Mouse (Mus musculus): ENCODE results near the gene St6galnac6. TPM values are rescaled to one million over a fixed set of nuclear protein-coding genes. Genes with fewer than 3 reads are reported as not detected.

St6galnac6 gene
- total and polyA plus RNA-seq, 2 experiments, result 38.0 to 90.0 TPM

GRCm38 (mm10) chr2:32597699-32598098 is 1.8 kb upstream of the St6galnac6 start:
- Histone ChIP-seq H3K36me3 (ENCODE audit: control insufficient read depth, insufficient read depth, low read length) (no peaks in the 10 kb centered on the region), H3K4me1 (ENCODE audit: control insufficient read depth, insufficient read depth, low read length) (no peaks in the 10 kb centered on the region), H3K4me3 (ENCODE audit: insufficient read depth, low read depth, low read length) (no peak overlapping the region), H3K9ac (ENCODE audit: low read depth, low read length) (no peak overlapping the region), H3K27me3 (ENCODE audit: control insufficient read depth, insufficient read depth, low read length) (no peaks in the 10 kb centered on the region), H3K79me2 (ENCODE audit: control insufficient read depth, insufficient read depth, low read length) (no peaks in the 10 kb centered on the region), H3K27ac (replicated peaks; ENCODE audit: insufficient read depth, low read depth, low read length) (no peak overlapping the region)
- WGBS, result 91% methylated on average over 5 of the region's 5 CpGs
- no peak for TF ChIP-seq CTCF (IDR thresholded peaks at IDR 0.05; ENCODE audit: low read depth, low read length)
- no peak for TF ChIP-seq POLR2A (IDR thresholded peaks at IDR 0.05; ENCODE audit: extremely low read depth, insufficient read depth, low read length)
- no peak for DNase-seq (ENCODE audit: extremely low read depth, low read depth, low spot score)

- Histone ChIP-seq H3K9ac (ENCODE audit: low read depth, low read length) (no peak overlapping the region), H3K27me3 (ENCODE audit: control insufficient read depth, insufficient read depth, low read length) (no peaks in the 10 kb centered on the region), H3K36me3 (ENCODE audit: control insufficient read depth, insufficient read depth, low read length) (no peaks in the 10 kb centered on the region), H3K4me3 (ENCODE audit: insufficient read depth, low read depth, low read length) (no peak overlapping the region), H3K79me2 (ENCODE audit: control insufficient read depth, insufficient read depth, low read length) (no peaks in the 10 kb centered on the region), H3K27ac (replicated peaks; ENCODE audit: insufficient read depth, low read depth, low read length) (no peak overlapping the region), H3K4me1 (ENCODE audit: control insufficient read depth, insufficient read depth, low read length) (no peaks in the 10 kb centered on the region)
- WGBS, result 82% methylated on average over 8 of the region's 8 CpGs
- DNase-seq (ENCODE audit: extremely low read depth, low read depth, low spot score), result no peak
- TF ChIP-seq CTCF (IDR thresholded peaks at IDR 0.05; ENCODE audit: low read depth, low read length) (no peak), POLR2A (IDR thresholded peaks at IDR 0.05; ENCODE audit: extremely low read depth, insufficient read depth, low read length) (no peak)
These were observed 1.0 kb upstream of the St6galnac6 start for GRCm38 (mm10) chr2:32598506-32598905.

- Histone ChIP-seq H3K9ac (ENCODE audit: low read depth, low read length) (no peak overlapping the region), H3K27ac (replicated peaks; ENCODE audit: insufficient read depth, low read depth, low read length) (no peak overlapping the region), H3K27me3 (ENCODE audit: control insufficient read depth, insufficient read depth, low read length) (no peaks in the 10 kb centered on the region), H3K4me1 (ENCODE audit: control insufficient read depth, insufficient read depth, low read length) (no peaks in the 10 kb centered on the region), H3K36me3 (ENCODE audit: control insufficient read depth, insufficient read depth, low read length) (no peaks in the 10 kb centered on the region), H3K4me3 (ENCODE audit: insufficient read depth, low read depth, low read length) (no peak overlapping the region), H3K79me2 (ENCODE audit: control insufficient read depth, insufficient read depth, low read length) (no peaks in the 10 kb centered on the region)
- TF ChIP-seq CTCF (IDR thresholded peaks at IDR 0.05; ENCODE audit: low read depth, low read length) (peak; percentile 79), POLR2A (IDR thresholded peaks at IDR 0.05; ENCODE audit: extremely low read depth, insufficient read depth, low read length) (no peak)
- WGBS, result 43% methylated on average over 8 of the region's 8 CpGs
- no peak for DNase-seq (ENCODE audit: extremely low read depth, low read depth, low spot score)
These were observed 2.0 kb downstream of the St6galnac6 start for GRCm38 (mm10) chr2:32601417-32602065.

- no peaks in the 10 kb centered on the region for H3K27me3 ChIP-seq (ENCODE audit: control insufficient read depth, insufficient read depth, low read length)
- peak; percentile 59 for DNase-seq (ENCODE audit: extremely low read depth, low read depth, low spot score)
- WGBS, result 5% methylated on average over 11 of the region's 11 CpGs
- 0 out of 2 replicates have a peak overlapping the region, but pooled peaks have one; percentile 18 for H3K4me3 ChIP-seq (ENCODE audit: insufficient read depth, low read depth, low read length)
- no peaks in the 10 kb centered on the region for H3K36me3 ChIP-seq (ENCODE audit: control insufficient read depth, insufficient read depth, low read length)
- peak; percentile 97 for TF ChIP-seq CTCF (IDR thresholded peaks at IDR 0.05; ENCODE audit: low read depth, low read length)
- TF ChIP-seq POLR2A (IDR thresholded peaks at IDR 0.05; ENCODE audit: extremely low read depth, insufficient read depth, low read length), result no peak
- H3K4me1 ChIP-seq (ENCODE audit: control insufficient read depth, insufficient read depth, low read length), result peaks cover 3% of the 10 kb centered on the region; the same call in 1 of the 2 replicates
- H3K27ac ChIP-seq (replicated peaks; ENCODE audit: insufficient read depth, low read depth, low read length), result no peak overlapping the region
- H3K79me2 ChIP-seq (ENCODE audit: control insufficient read depth, insufficient read depth, low read length), result no peaks in the 10 kb centered on the region
- H3K9ac ChIP-seq (ENCODE audit: low read depth, low read length), result no peak overlapping the region
These were observed 3.1 kb downstream of the St6galnac6 start for GRCm38 (mm10) chr2:32602600-32603054.

- no peak overlapping the region for H3K27ac ChIP-seq (replicated peaks; ENCODE audit: insufficient read depth, low read depth, low read length)
- no peaks in the 10 kb centered on the region for H3K27me3 ChIP-seq (ENCODE audit: control insufficient read depth, insufficient read depth, low read length)
- H3K4me3 ChIP-seq (ENCODE audit: insufficient read depth, low read depth, low read length), result no peak overlapping the region
- WGBS, result 59% methylated on average over 10 of the region's 10 CpGs
- H3K4me1 ChIP-seq (ENCODE audit: control insufficient read depth, insufficient read depth, low read length), result peaks cover 6% of the 10 kb centered on the region; the same call in 1 of the 2 replicates
- no peaks in the 10 kb centered on the region for H3K36me3 ChIP-seq (ENCODE audit: control insufficient read depth, insufficient read depth, low read length)
- H3K79me2 ChIP-seq (ENCODE audit: control insufficient read depth, insufficient read depth, low read length), result no peaks in the 10 kb centered on the region
- no peak for DNase-seq (ENCODE audit: extremely low read depth, low read depth, low spot score)
- TF ChIP-seq POLR2A (IDR thresholded peaks at IDR 0.05; ENCODE audit: extremely low read depth, insufficient read depth, low read length) (no peak), CTCF (IDR thresholded peaks at IDR 0.05; ENCODE audit: low read depth, low read length) (no peak)
- no peak overlapping the region for H3K9ac ChIP-seq (ENCODE audit: low read depth, low read length)
These were observed 5.1 kb downstream of the St6galnac6 start for GRCm38 (mm10) chr2:32604631-32605030.

Data from liver, adult 2 months (tissue).